Mouse (Mus musculus) liver, embryonic 14.5 days (tissue): ENCODE results near the gene Efcab9.

Experiments used
- CTCF ChIP-seq: IDR thresholded peaks from 2 replicates; pipeline ENCODE4 v1.5.1; 2016; ENCODE audit warnings: antibody characterized with exemption, low read depth, control low read depth
- EP300 ChIP-seq: IDR thresholded peaks from 2 replicates; pipeline ENCODE4 v1.6.1; 2016; ENCODE audit warnings: antibody characterized with exemption, low read depth

DNA sequence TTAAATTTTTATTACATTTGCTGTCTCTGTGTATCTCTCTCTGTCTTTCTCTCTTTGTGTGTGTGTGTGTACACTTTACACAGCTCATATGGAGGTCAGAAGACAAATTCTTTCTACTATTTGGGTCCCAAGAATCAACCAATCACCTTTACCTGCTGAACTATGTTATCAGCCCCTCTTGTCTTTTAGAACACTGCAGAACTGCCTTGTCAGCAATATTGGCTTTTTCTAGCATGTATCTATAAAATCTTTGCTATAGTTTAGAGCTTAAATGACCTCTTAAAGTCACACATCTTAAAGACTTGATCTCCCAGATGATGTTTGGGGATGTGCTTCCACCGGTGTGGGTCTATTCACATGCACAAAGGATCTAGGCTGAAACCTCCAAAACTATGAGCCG lies 40.8 kb downstream of the Efcab9 start:
- TF ChIP-seq CTCF (no peak), EP300 (no peak)
